Mouse (Mus musculus) gastrocnemius, postnatal 36 days (tissue): ENCODE results near the gene Ptprg. TPM values are rescaled to one million over a fixed set of nuclear protein-coding genes. Genes with fewer than 3 reads are reported as not detected.
A peak's percentile ranks its signal among the peaks of the same experiment; 100 is the strongest.

Experiments used
- DNase-seq, 2 experiments: peaks; one replicate each; pipeline ENCODE4 v3.0.0; 2022
- intact Hi-C: fragments of 180-260 bp; cut with DNase I; formaldehyde crosslinking; loops from one replicate; pipeline ENCODE4 v1.15.1; 2025
- total RNA-seq, 2 experiments: library from RNA; stranded (reverse); gene quantifications; 2 replicates each; pipeline ENCODE4 v1.2.3; 2021

Ptprg gene
- total RNA-seq, 2 experiments from 2014 or later = 25.4 to 26.2 TPM

DNA sequence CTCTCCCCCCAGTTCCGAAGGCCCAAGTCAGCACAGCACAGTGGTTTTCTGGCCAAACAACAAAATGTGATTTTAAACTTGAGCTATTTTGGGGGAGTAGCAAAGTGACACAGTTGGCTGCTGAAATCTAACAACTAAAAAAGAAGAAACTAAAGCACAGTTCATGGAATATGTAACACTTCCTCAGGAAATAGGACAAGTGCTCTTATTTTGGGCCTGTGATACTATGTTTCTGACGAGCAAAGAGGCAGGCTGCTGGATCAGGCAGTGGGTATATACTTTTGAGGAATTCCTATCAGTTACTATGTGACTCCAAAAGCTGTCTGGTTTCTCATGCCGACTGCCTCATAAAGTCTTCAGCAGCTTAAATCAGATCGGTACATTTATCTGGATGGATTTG is 8.1 kb downstream of the Ptprg start:
- intact Hi-C loops = no loop called here
- no peak for DNase-seq

DNA sequence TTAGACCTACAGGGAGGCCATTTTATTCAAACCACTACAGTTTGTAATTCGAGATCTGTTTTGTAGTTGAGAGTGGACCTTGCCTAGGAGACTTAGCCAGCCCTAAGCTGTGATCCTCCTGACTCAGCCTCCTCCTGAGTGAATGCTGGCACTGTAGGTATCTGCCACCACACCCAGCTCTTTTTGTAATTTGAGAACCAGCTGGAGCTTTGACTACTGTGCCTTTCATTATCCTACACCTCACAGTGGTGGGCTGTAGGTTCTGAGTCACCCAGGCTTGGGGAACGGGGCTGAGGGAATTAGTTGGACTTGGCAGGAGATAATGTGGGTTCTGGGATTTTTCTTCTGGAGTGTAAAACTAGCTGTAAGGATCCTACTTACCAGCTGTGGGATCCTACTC is 9.5 kb downstream of the Ptprg start:
- intact Hi-C loops = no loop called here
- DNase-seq = no peak

DNA sequence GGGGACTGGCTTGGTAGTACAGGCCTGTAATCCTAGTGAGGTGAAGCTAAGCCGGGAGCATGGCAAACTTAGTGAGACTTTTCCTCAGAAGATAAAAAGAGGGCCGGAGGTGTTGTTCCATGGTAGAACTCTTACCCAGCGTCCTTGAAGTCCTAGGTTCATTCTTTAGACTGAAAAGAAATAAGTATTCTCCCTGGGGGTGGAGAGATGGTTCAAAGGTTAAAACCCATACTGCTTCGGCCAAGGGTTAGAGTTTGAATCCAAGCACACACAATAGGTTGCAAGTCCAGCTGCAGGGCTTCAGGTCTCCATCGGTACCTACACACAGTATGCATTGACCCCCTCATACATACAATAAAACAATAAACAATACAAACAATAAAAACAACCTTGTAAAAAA is 10.3 kb downstream of the Ptprg start:
- no peak for DNase-seq
- intact Hi-C loops = no loop called here

DNA sequence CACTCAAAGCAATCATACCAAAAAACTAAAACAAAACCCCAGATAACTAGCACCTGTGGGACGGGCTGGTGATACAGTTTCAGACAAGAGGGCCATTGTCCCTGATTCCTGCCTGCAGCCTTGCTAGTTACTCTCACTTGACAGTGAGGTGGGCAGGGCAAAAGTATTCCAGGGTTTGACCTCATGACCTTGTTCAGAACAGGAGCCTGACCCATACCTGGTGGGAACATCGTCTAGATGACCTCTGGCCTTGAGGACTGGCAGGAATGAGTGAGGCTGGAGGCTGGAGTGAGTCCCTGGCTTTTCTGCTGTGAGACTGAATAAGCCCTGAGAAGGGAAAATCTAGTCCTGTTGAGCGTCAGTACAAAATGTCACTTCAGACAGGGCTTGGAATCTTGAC is 11.1 kb downstream of the Ptprg start:
- intact Hi-C loops = no loop called here
- no peak for DNase-seq

DNA sequence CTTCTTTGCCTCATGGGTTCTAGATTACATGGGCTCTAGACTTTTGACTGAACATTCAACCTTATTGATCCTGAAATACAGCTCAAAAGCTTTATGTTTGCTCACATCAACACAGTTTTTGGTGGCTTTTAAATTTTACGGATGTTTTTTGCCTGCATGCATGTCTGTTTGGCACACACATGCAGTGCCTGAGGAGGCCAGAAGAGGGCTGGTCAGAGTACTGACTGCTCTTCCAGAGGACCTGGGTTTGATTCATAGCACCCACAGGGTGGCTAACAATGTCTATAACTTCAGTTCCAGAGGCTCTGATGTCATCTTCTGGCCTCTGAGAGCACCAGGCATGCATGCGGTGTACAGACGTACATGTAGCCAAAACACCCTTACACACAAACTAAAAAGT is 12.0 kb downstream of the Ptprg start:
- DNase-seq = no peak
- intact Hi-C loops = no loop called here

DNA sequence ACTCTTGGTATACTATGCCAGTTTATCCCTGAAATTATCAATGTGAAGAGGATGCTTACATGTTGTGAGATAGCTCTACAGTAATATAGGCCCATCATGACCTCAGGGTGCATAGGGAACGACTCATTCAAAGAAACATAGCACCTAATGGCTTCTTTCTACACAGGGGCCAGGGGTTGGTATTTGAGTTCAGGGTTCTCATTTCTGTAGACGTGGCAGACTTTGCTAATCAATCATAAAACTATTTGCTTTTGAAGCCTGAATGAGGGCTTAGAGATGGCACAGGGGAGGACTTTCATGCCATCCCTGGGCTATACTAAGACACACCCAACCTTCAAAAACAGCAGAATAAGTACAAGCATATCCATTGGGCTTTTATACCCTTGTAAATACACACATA is 16.4 kb downstream of the Ptprg start:
- intact Hi-C loops = no loop called here
- DNase-seq = no peak

DNA sequence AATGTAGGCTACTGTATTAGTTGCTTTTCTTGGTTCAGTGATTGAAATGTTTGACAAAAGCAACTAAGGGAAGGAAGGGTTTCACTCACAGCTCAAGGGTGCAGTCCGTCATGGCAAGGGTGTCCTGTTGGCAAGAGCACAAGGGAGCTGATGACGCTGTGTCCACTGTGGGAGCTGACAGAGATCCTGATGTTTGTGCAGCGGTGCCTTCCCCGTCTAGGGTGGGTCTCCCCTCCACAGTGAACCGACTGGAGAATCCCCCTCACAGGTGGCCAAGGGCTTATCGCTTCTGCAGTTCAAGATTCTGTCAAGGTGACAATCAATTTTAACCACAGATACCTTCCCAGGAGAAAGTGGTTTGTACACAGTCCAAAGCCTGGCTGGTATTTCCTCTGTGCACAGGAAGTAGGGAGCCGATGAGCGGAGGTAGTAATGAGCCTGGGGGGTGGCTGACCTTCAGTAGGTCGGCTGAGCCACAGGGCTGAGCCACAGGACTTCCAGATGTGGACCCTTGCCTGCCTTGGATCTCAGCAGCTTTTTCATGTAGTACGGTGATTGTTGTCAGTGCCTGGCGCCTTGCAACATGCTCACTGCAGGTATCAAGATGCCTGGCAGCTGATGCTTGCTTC is 18.5 kb downstream of the Ptprg start:
- no peak for DNase-seq
- intact Hi-C loops = no loop called here

DNA sequence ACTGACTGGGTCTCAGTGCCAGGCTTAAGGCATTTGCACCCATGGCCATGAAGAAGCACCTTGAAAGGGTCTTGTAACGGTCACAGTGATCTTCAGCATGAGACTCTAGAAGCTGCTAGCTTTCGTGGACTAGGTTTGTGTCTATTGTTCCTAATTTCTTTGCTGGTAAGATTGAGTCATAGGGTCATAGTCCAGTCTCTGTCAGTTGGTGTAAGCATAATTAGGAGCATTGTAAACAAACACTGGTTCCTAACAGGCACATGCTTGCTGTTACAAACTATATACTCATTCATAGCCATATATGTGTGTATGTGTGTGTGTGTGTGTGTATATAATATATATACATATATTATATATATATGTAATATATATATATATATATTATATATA is 19.1 kb downstream of the Ptprg start:
- intact Hi-C loops = no loop called here
- no peak for DNase-seq

DNA sequence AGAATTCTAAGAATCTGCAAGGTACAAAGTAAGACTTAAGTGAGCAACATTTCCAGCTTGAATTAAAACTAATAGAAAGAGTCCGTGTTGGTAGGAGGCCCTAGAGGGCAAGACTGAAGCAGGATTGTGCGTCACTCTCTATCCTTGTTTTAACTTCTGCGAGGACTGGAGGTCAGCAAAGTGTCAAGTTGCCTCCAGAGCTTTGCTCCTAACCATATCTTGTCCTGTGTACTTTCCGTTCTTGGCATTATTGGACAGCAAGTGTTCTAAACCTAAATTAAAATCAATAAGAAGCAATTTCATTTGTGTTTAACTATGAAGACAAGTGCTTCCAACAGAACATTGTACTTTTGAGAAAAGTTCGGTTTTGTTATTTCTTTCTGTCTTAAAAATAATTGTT is 20.4 kb downstream of the Ptprg start:
- DNase-seq = no peak
- intact Hi-C loops = no loop called here

DNA sequence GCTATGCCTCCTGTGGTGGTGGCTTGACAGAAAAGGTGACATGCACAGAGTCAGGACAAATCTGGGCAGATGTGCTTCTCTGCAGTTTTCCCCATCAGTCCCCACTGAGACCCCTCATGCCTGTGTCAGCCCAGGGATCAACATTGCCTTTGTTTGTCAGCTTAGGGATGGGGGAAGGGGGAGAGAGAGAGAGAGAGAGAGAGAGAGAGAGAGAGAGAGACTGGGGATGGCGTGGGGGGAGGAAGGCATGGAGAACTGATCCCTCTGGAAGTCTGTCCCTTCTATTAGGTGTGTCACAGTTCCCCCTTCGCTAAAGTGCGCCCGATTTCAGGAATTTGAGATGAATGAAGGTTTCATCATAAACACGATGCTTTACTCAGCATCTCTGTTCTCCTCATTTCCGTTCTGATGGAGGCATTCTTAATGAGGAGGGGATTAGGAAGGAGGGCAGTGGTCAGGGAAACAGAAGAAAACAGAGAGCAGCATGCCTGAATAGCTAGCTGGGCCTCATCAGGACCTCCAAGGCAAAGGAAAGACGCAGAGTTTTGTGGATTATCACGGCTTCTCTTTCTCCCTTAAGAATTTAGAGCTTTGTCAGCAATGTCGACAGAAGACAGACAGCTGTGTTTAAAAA is 24.1 kb downstream of the Ptprg start:
- intact Hi-C loops = no loop called here
- no peak for DNase-seq

DNA sequence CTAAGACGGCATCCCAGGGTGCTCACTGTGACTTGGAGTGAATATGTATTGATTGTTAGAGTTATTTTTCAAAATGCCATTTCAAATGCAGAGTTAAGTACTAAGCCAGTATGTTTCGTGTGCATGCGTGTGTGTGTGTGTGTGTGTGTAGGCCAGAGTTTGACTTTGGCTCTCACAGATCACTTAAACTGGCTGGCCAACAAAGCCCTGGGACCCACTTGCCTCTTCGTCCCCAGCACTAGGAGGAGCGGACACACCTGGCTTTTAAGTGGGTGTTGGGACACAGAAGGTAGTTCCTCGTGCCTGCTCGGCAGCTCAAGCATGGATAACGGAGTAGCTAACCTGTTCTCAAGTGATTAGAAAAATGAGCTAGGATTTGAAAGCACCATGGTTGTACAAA is 24.6 kb downstream of the Ptprg start:
- no peak for DNase-seq
- intact Hi-C loops = no loop called here

DNA sequence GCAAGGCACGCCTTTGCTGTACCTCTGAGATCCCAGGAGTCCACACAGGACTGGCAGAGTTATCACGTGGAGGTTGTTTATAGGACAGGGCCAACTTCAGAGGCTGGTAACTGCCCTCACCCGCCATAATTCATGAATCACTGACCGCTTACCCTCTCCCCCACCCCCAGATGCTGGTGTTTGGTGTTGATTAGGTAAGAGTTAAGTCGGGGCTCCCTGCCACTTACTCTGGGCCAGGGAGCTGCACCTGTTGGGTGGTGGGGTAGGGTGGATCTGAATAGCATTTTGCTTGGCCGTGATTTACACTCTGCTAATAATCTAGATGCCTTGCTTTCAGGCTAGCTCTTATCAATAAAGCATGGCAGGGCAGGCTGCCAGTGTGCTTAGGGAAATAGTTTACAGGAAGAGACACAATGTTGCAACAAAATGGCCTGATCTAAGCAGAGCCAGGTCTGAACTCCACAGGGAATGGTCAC is 25.2 kb downstream of the Ptprg start:
- intact Hi-C loops = no loop called here
- DNase-seq = peak in 1 of 2 experiments; percentile 20

DNA sequence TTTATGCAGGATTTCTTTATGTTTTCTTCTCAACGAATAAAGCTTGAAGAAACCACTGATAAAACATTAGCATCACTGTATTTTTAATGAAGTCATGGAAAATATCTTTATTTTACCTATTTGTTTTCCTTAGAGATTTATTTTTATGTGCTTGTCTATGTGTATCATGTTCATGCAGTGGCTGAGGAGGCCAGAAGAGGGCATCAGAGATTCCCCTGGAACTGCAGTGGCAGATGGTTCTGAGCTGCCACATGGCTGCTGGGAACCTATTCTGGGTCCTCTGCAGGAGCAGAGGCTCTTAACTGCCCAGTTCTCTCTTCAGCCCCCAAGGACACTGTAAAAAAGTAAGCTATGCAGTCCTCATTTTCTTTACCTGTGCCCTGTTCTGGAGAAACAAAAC is 26.6 kb downstream of the Ptprg start:
- no peak for DNase-seq
- intact Hi-C loops = no loop called here

DNA sequence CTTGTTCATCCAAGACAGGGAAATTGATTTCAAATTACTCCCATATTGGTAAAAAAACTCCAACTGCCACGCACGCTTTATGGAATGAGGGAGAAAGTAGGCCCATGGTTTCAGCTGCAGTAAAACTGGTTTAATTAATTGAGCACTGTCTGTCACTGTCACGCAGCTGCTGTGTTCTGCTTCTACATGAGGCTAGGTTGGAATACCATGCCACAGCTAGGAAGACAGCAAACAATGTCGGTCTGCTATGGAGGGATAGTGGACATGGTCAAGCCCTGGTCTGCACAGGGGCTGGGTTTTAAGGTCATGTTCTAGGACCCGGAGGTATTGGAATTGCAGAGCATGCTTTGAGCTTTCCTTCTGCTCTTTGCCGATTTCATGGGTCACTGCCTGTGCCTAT is 30.9 kb downstream of the Ptprg start:
- intact Hi-C loops = no loop called here
- no peak for DNase-seq

DNA sequence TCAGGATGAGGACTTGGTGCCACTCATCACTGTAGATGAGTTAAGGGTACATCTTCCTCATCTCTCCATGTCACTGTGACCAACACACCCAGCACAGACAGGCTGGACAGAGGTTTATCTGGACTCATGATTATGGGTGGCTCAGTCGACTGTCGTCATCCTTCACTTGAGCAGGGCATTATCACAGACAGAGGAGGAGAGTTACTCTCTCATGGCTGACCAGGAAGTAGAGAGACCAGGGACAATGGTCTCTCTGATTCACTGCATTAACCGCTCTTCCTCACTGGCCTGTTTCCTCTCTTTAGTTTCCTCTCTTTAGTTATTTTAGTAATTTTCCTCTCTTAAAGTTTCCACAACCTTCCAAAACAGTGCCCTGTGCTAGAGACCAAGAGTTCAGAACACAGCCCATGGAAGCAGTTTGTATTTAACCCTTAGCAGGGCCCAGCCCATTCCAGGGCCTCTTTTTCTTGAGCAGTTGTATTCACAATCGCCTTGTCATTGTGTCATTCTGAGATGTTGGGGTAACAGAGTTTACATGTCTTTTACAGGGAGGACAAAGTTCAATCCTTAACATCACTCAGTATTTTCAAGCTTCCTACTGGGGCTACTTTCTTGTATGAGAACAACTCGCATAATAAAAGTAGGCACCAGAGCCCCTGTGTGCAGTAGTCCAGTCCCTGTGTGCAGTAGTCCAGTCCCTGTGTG is 31.7 kb downstream of the Ptprg start:
- intact Hi-C loops = no loop called here
- no peak for DNase-seq

DNA sequence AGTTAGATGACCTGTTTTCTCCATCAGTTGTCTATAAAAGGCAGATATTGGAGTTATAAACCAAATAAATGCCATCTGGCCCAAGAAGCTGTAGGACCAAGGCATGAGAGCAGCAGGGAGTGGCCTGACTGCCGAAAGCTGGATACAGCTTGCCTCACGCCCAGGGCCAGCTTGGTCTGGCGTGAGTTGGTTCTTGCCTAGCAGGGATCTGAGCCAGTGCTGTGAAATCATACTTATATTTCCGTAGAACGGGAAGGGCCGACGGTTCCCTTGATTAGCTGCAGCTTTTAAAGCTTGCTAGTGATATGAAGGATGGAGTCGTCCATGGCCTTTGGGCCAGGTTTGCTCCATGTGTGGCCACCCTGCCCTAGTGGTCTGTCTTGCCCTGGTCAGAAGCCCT is 37.1 kb downstream of the Ptprg start:
- DNase-seq = no peak
- intact Hi-C loops = no loop called here

DNA sequence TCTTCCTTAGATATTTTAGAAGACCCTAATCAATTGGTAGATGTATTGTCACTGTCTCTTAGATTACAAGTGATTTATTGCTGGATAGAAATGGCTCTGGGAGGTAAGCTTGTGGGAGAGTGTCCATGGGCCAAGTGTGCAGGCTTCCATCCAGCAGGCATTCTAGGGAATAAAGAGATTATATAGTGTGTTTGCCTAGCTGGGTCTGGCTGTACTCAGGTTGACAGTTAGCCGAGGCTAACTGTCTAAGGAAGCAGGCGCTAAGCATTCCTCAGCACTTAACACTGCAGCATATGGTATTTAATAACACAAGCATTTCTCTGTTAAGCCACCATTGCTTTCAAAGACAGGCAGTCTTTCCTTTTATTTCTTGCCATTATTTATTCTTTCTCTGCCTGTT is 39.3 kb downstream of the Ptprg start:
- intact Hi-C loops = no loop called here
- no peak for DNase-seq

DNA sequence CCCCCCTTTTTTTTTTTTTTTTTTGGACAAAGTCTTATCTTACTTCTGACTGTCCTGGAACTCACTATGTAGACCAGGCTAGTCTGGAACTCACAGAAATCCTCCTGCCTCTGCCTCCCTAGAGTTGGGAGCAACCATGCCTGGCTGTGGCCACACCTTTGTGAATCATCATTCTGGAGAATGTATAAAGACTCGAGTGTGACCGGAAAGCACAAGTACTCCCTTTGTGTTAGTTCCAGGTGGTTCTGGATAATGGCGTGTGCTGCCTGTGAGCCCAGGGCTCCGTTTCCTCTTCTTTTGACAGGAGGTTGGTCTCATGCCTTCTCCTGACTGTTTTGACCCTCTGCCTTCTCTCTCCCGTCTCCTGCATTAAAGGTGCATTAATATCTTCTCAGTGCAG is 41.0 kb downstream of the Ptprg start:
- intact Hi-C loops = no loop called here
- DNase-seq = no peak

DNA sequence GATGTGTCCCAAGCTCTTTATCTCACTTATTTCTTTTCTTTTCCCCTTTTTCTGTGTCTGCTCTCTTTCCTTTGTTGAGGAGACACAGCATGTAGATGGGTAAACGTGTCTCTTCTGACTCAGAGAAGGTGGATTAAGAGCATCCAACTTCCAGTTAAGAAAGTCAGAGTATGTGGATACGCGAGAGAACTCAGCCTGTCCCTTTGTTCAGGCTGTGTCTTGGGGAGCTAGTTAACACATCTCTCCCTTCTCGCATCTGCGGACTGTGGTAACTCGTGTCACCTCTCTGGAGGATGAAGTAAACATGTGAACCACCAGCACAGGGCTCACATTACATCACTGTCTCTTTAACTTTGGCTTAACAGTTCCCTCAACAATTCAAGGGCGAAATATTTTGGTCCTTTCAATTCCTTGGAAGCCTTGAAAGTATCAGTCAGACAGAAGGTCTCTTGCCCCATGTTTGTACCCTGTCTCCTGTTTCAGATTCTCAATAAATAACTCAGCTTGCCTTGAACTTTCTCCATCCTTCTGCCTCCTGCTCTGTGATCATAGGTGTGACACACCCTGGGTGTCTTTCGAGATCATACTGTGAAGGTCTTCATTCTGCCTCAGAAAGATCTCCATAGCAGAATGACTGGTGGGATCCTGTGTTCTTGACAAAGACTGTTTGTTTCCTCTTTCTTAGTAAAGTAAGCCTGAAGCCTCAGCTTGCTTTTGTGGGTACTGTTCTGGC is 51.0 kb downstream of the Ptprg start:
- DNase-seq = no peak
- intact Hi-C loops = no loop called here

DNA sequence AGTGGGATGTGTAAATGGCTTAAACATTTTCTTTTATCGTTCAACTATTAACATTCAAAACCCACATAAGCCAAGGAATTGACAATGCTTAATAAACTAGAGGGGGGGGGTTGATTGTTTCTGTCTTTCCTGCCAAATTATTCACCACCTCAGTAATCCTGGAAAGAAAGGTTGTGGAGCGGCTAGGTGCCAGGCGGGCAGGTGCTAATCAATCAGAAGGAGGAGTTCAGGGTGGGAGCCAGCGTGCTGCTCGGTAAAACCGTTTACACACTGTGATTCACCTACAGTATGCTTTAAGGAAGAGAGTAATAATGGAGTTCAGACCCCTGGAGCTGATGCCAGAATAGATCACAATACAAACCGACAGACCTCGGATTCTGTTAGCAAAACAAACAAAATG is 55.0 kb downstream of the Ptprg start:
- intact Hi-C loops = no loop called here
- DNase-seq = no peak

DNA sequence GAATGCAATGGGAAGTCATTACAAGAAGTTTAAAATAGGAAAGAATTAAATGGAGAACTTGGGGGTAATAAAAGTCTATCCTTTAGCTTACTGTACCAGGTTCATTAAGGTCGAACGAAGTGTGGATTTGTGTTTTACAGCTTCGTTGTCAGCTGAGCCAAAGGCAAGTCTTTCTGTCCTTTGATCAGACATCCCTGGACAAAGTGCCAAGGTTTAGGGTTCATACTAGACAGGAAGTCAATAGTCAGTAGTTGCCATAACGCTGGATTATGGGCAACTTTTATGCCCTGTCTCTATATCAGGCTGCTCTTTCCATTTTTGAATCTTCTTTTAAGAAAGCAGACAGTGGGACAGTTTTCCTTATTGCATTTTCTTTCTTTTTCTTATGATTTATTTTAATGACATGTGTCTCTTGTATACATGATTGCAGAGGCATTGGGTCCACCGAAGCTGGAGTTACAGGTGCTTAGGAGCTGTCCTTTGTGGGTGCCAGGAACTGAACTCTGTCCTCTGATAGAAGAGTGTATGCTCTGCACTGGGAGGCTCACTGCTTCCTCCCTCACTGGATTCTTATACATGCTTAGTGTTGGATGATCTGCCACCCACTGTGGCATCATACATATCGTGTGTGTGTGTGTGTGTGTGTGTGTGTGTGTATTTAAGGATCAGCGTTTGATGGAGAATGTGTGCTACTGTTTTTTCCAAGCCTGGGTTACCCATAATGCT is 56.7 kb downstream of the Ptprg start:
- intact Hi-C loops = no loop called here
- DNase-seq = no peak
